Mouse (Mus musculus) small intestine, adult 2 months (tissue): ENCODE results near the gene Ifi27.

ENCODE experiments used
- CTCF ChIP-seq: fragments of 200-500 bp; IDR thresholded peaks from 2 replicates; pipeline ENCODE4 v1.5.1; 2012; ENCODE audit warnings: low read depth, mild to moderate bottlenecking, control low read depth, inconsistent platforms, low read length, moderate library complexity, mixed read lengths; ENCODE audit not compliant: insufficient replicate concordance, insufficient read length; ENCODE audit errors: extremely low read depth
- POLR2A ChIP-seq: fragments of 200-500 bp; IDR thresholded peaks from 2 replicates; pipeline ENCODE4 v1.6.1; 2012; ENCODE audit warnings: low read depth, mild to moderate bottlenecking, control low read depth, inconsistent platforms, low read length, moderate library complexity

- TF ChIP-seq POLR2A, result no peak
- TF ChIP-seq CTCF, result no peak
Observed at GRCm38 (mm10) chr12:103393528-103393927, 40.5 kb upstream of the Ifi27 start.
